In genomic region chr11:6389483-6389921, GRCm38 (mm10) we compare ENCODE assay signal across 8 mouse cellular contexts. TPM values are rescaled to one million over a fixed set of nuclear protein-coding genes. Genes with fewer than 3 reads are reported as not detected.
DNase-seq lines count a peak whose midpoint lies in the region; ATAC-seq and TF ChIP-seq lines count a peak whose summit lies in the region.

No protein-coding gene starts in this region.

- under 1% methylated on average over 43 of the region's 43 CpGs for WGBS in heart, embryonic 13.5 days
- under 1% methylated on average over 32 of the region's 43 CpGs for WGBS in bone marrow, adult 2 months
- WGBS in forebrain, postnatal 0 days, result 0% methylated on average over 24 of the region's 43 CpGs
- under 1% methylated on average over 21 of the region's 43 CpGs for WGBS in limb, embryonic 15.5 days
- WGBS in neural tube, embryonic 13.5 days, result under 1% methylated on average over 35 of the region's 43 CpGs

- no peak for DNase-seq in heart, adult 9 months (ENCODE audit: low spot score in 2 of 2)
- DNase-seq in forebrain, postnatal 0 days, result peak; percentile 45
- no peak for DNase-seq in layer of hippocampus, postnatal 14 days (ENCODE audit: low spot score in 2 of 2)
- no peak for DNase-seq in left cerebral cortex, postnatal 36 days (ENCODE audit: low spot score in 2 of 2)

- H3K27me3 ChIP-seq in heart, embryonic 13.5 days (replicated peaks), result no peaks in the 10 kb centered on the region
- no peaks in the 10 kb centered on the region for H3K27me3 ChIP-seq in forebrain, postnatal 0 days (ENCODE audit: insufficient read depth, low read length)
- no peaks in the 10 kb centered on the region for H3K27me3 ChIP-seq in limb, embryonic 15.5 days
- H3K27me3 ChIP-seq in neural tube, embryonic 13.5 days, result no peaks in the 10 kb centered on the region

- peak overlapping the region; percentile 73 for H3K4me2 ChIP-seq in heart, embryonic 13.5 days
- H3K4me2 ChIP-seq in forebrain, postnatal 0 days (ENCODE audit: low read depth), result peak overlapping the region; percentile 72
- H3K4me2 ChIP-seq in limb, embryonic 15.5 days, result peak overlapping the region; percentile 89
- H3K4me2 ChIP-seq in neural tube, embryonic 13.5 days, result peak overlapping the region; percentile 81

- no peak for TF ChIP-seq POLR2A in bone marrow, adult 2 months (IDR thresholded peaks at IDR 0.05; ENCODE audit: borderline replicate concordance, control insufficient read depth, low read depth, low read length)

- no peaks in the 10 kb centered on the region for H3K9me3 ChIP-seq in heart, embryonic 13.5 days
- H3K9me3 ChIP-seq in forebrain, postnatal 0 days (ENCODE audit: low read length), result no peaks in the 10 kb centered on the region
- H3K9me3 ChIP-seq in limb, embryonic 15.5 days, result no peaks in the 10 kb centered on the region
- no peaks in the 10 kb centered on the region for H3K9me3 ChIP-seq in neural tube, embryonic 13.5 days

- peak; percentile 8 for ATAC-seq in heart, embryonic 13.5 days (ENCODE audit: extremely low read depth, insufficient number of reproducible peaks, low FRiP score, low TSS enrichment)
- peak; percentile 23; the same call in 1 of the 2 replicates for ATAC-seq in forebrain, postnatal 0 days
- no peak for ATAC-seq in limb, embryonic 15.5 days (ENCODE audit: insufficient number of reproducible peaks, low FRiP score, low TSS enrichment, low read depth)
- peak; percentile 60 for ATAC-seq in neural tube, embryonic 13.5 days (ENCODE audit: low read depth)

- H3K4me3 ChIP-seq in heart, embryonic 13.5 days, result peak overlapping the region; percentile 72
- H3K4me3 ChIP-seq in bone marrow, adult 2 months (replicated peaks; ENCODE audit: control insufficient read depth, low read depth, low read length), result peak overlapping the region; percentile 89
- H3K4me3 ChIP-seq in forebrain, postnatal 0 days (ENCODE audit: low read depth, low read length), result peak overlapping the region; percentile 94
- H3K4me3 ChIP-seq in limb, embryonic 15.5 days, result peak overlapping the region; percentile 84
- H3K4me3 ChIP-seq in neural tube, embryonic 13.5 days, result peak overlapping the region; percentile 98

- H3K4me1 ChIP-seq in heart, embryonic 13.5 days, result peaks cover 24% of the 10 kb centered on the region
- H3K4me1 ChIP-seq in bone marrow, adult 2 months (ENCODE audit: control insufficient read depth, insufficient read depth, low read length), result peaks cover 9% of the 10 kb centered on the region; the same call in 1 of the 2 replicates
- H3K4me1 ChIP-seq in forebrain, postnatal 0 days (ENCODE audit: insufficient read depth), result peaks cover 15% of the 10 kb centered on the region; the same call in 1 of the 2 replicates
- H3K4me1 ChIP-seq in limb, embryonic 15.5 days, result peaks cover 25% of the 10 kb centered on the region
- H3K4me1 ChIP-seq in neural tube, embryonic 13.5 days (replicated peaks), result peaks cover 40% of the 10 kb centered on the region

- TF ChIP-seq CTCF in bone marrow, adult 2 months (IDR thresholded peaks at IDR 0.05; ENCODE audit: control insufficient read depth, insufficient read depth, low read length), result no peak
- TF ChIP-seq CTCF in forebrain, postnatal 0 days (IDR thresholded peaks at IDR 0.05; ENCODE audit: low read depth), result no peak

- peak overlapping the region; percentile 95; the same call in 1 of the 2 replicates for H3K27ac ChIP-seq in heart, embryonic 13.5 days (replicated peaks)
- peak overlapping the region; percentile 99; the same call in 1 of the 2 replicates for H3K27ac ChIP-seq in bone marrow, adult 2 months (ENCODE audit: control insufficient read depth, insufficient read depth, low read depth, low read length, poor library complexity)
- peak overlapping the region; percentile 94 for H3K27ac ChIP-seq in forebrain, postnatal 0 days (ENCODE audit: low read depth, low read length)
- H3K27ac ChIP-seq in limb, embryonic 15.5 days, result peak overlapping the region; percentile 97
- peak overlapping the region; percentile 94 for H3K27ac ChIP-seq in neural tube, embryonic 13.5 days (replicated peaks)

- peak overlapping the region; percentile 92 for H3K9ac ChIP-seq in heart, embryonic 13.5 days
- H3K9ac ChIP-seq in forebrain, postnatal 0 days, result peak overlapping the region; percentile 98
- peak overlapping the region; percentile 67 for H3K9ac ChIP-seq in limb, embryonic 15.5 days
- peak overlapping the region; percentile 98 for H3K9ac ChIP-seq in neural tube, embryonic 13.5 days

- peaks cover 25% of the 10 kb centered on the region; the same call in 1 of the 2 replicates for H3K36me3 ChIP-seq in heart, embryonic 13.5 days
- peaks cover 16% of the 10 kb centered on the region for H3K36me3 ChIP-seq in forebrain, postnatal 0 days (ENCODE audit: insufficient read depth)
- peaks cover 16% of the 10 kb centered on the region for H3K36me3 ChIP-seq in limb, embryonic 15.5 days
- H3K36me3 ChIP-seq in neural tube, embryonic 13.5 days, result peaks cover 34% of the 10 kb centered on the region

- intact Hi-C loops in left cerebral cortex, postnatal 36 days (cut with DNase I), result no loop called here

RNA-seq across cellular contexts. Expression of gene Zmiz2, which starts 0.6 kb away (rescaled TPM):
- 6.6 and 7.3 TPM in 2 replicates for polyA plus RNA-seq in heart, embryonic 13.5 days (2015; fragmentation: Nextera tagmentation; extraction: Ambion mirVana)
- polyA plus RNA-seq in bone marrow, adult 2 months (2011; ENCODE audit: insufficient read depth, insufficient read length, low replicate concordance, missing spikeins), result 24.8 and 42.3 TPM in 2 replicates
- total RNA-seq in forebrain, postnatal 0 days (2014; rRNA removed), result 109 and 129 TPM in 2 replicates
- 38.1 and 43.8 TPM in 2 replicates for polyA plus RNA-seq in forebrain, postnatal 0 days (2015; fragmentation: Nextera tagmentation; extraction: Ambion mirVana)
- 10.0 TPM in 2 replicates for polyA plus RNA-seq in limb, embryonic 15.5 days (2015; fragmentation: Nextera tagmentation; extraction: Ambion mirVana)
- 21.1 and 25.8 TPM in 2 replicates for polyA plus RNA-seq in neural tube, embryonic 13.5 days (2015; fragmentation: Nextera tagmentation; extraction: Ambion mirVana)
- total RNA-seq in layer of hippocampus, postnatal 14 days (2021), result 100 to 1,000 TPM; 165 to 169 TPM
- total RNA-seq in left cerebral cortex, postnatal 36 days (2021), result 100 to 1,000 TPM; 222 to 224 TPM

RNA-seq across cellular contexts. Expression of gene Ppia, which starts 25.7 kb away (rescaled TPM):
- 4,195 and 4,594 TPM in 2 replicates for polyA plus RNA-seq in heart, embryonic 13.5 days (2015; fragmentation: Nextera tagmentation; extraction: Ambion mirVana)
- polyA plus RNA-seq in bone marrow, adult 2 months (2011; ENCODE audit: insufficient read depth, insufficient read length, low replicate concordance, missing spikeins), result 659 and 720 TPM in 2 replicates
- 3,025 and 4,002 TPM in 2 replicates for total RNA-seq in forebrain, postnatal 0 days (2014; rRNA removed)
- 5,423 and 7,006 TPM in 2 replicates for polyA plus RNA-seq in forebrain, postnatal 0 days (2015; fragmentation: Nextera tagmentation; extraction: Ambion mirVana)
- polyA plus RNA-seq in limb, embryonic 15.5 days (2015; fragmentation: Nextera tagmentation; extraction: Ambion mirVana), result 4,193 and 4,412 TPM in 2 replicates
- polyA plus RNA-seq in neural tube, embryonic 13.5 days (2015; fragmentation: Nextera tagmentation; extraction: Ambion mirVana), result 4,471 and 4,554 TPM in 2 replicates
- 1,000 to 10,000 TPM; 1,939 to 1,976 TPM for total RNA-seq in layer of hippocampus, postnatal 14 days (2021)
- 1,000 to 10,000 TPM; 1,722 to 2,059 TPM for total RNA-seq in left cerebral cortex, postnatal 36 days (2021)

RNA-seq across cellular contexts. Expression of gene H2afv, which starts 54.7 kb away (rescaled TPM):
- polyA plus RNA-seq in heart, embryonic 13.5 days (2015; fragmentation: Nextera tagmentation; extraction: Ambion mirVana), result 309 and 340 TPM in 2 replicates
- 139 and 217 TPM in 2 replicates for polyA plus RNA-seq in bone marrow, adult 2 months (2011; ENCODE audit: insufficient read depth, insufficient read length, low replicate concordance, missing spikeins)
- 55.3 and 68.0 TPM in 2 replicates for total RNA-seq in forebrain, postnatal 0 days (2014; rRNA removed)
- polyA plus RNA-seq in forebrain, postnatal 0 days (2015; fragmentation: Nextera tagmentation; extraction: Ambion mirVana), result 185 and 235 TPM in 2 replicates
- polyA plus RNA-seq in limb, embryonic 15.5 days (2015; fragmentation: Nextera tagmentation; extraction: Ambion mirVana), result 402 and 435 TPM in 2 replicates
- 342 and 380 TPM in 2 replicates for polyA plus RNA-seq in neural tube, embryonic 13.5 days (2015; fragmentation: Nextera tagmentation; extraction: Ambion mirVana)
- total RNA-seq in layer of hippocampus, postnatal 14 days (2021), result 10 to 100 TPM; 39.7 to 40.2 TPM
- 10 to 100 TPM; 41.4 to 43.4 TPM for total RNA-seq in left cerebral cortex, postnatal 36 days (2021)
